Mouse (Mus musculus): ENCODE results near the gene Gli1. TPM values are rescaled to one million over a fixed set of nuclear protein-coding genes. Genes with fewer than 3 reads are reported as not detected.

Gene Gli1
- 3.7 and 4.1 TPM in 2 replicates for polyA plus RNA-seq (2016; fragmentation: Nextera tagmentation; extraction: Ambion mirVana)

- peak within 1 kb of the TSS; percentile 42 for H3K4me3 ChIP-seq
- H3K27me3 ChIP-seq = peaks cover 47% of the 10 kb centered on the region
- peak; percentile 46 for ATAC-seq (ENCODE audit: low FRiP score, low read depth)
- H3K36me3 ChIP-seq = no peaks in the 10 kb centered on the region
- peaks cover 37% of the 10 kb centered on the region for H3K4me1 ChIP-seq
- WGBS = under 1% methylated on average over 29 of the region's 29 CpGs
- H3K9me3 ChIP-seq = no peaks in the 10 kb centered on the region
- H3K4me2 ChIP-seq (replicated peaks) = peak within 1 kb of the TSS; percentile 70
- peak within 1 kb of the TSS; percentile 31; the same call in 1 of the 2 replicates for H3K27ac ChIP-seq (replicated peaks)
- peak within 1 kb of the TSS; percentile 34; the same call in 1 of the 2 replicates for H3K9ac ChIP-seq (replicated peaks)
Measured at GRCm38 (mm10) chr10:127341891-127342639, at the start of gene Gli1. Gene Gli1 (minus strand): TSS chr10:127341974.

GRCm38 (mm10) chr10:127381743-127382134 is 40.0 kb upstream of the Gli1 start:
- no peak overlapping the region for H3K27ac ChIP-seq (replicated peaks)

GRCm38 (mm10) chr10:127380767-127381742 is 39.3 kb upstream of the Gli1 start:
- ATAC-seq (ENCODE audit: low FRiP score, low read depth) = peak; percentile 82
- no peaks in the 10 kb centered on the region for H3K9me3 ChIP-seq
- WGBS = under 1% methylated on average over 30 of the region's 79 CpGs
- H3K4me2 ChIP-seq (replicated peaks) = peak overlapping the region; percentile 72
- no peaks in the 10 kb centered on the region for H3K36me3 ChIP-seq
- H3K4me3 ChIP-seq = peak overlapping the region; percentile 63
- H3K27me3 ChIP-seq = no peaks in the 10 kb centered on the region
- peak overlapping the region; percentile 89 for H3K27ac ChIP-seq (replicated peaks)
- H3K4me1 ChIP-seq = peaks cover 12% of the 10 kb centered on the region
- H3K9ac ChIP-seq (replicated peaks) = peak overlapping the region; percentile 74

More at GRCm38 (mm10) chr10:127381743-127382134, 40.0 kb upstream of the Gli1 start:
- Histone ChIP-seq H3K4me1 (peaks cover 12% of the 10 kb centered on the region), H3K4me3 (peak overlapping the region; percentile 63), H3K9ac (replicated peaks) (peak overlapping the region; percentile 74; the same call in 1 of the 2 replicates), H3K4me2 (replicated peaks) (peak overlapping the region; percentile 72), H3K9me3 (no peaks in the 10 kb centered on the region), H3K27me3 (no peaks in the 10 kb centered on the region), H3K36me3 (no peaks in the 10 kb centered on the region)
- no peak for ATAC-seq (ENCODE audit: low FRiP score, low read depth)
- WGBS = 53% methylated on average over 2 of the region's 2 CpGs

GRCm38 (mm10) chr10:127380251-127380691 is 38.5 kb upstream of the Gli1 start, which contains the start of gene R3hdm2:
Gene R3hdm2 (plus strand): TSS chr10:127380327.
- ATAC-seq (ENCODE audit: low FRiP score, low read depth) = peak; percentile 97
- Histone ChIP-seq H3K27ac (replicated peaks) (peak within 1 kb of the TSS; percentile 89), H3K9ac (replicated peaks) (peak within 1 kb of the TSS; percentile 74), H3K4me2 (replicated peaks) (peak within 1 kb of the TSS; percentile 72), H3K36me3 (no peaks in the 10 kb centered on the region), H3K4me1 (peaks cover 12% of the 10 kb centered on the region), H3K4me3 (peak within 1 kb of the TSS; percentile 63), H3K9me3 (no peaks in the 10 kb centered on the region), H3K27me3 (no peaks in the 10 kb centered on the region)
- WGBS = under 1% methylated on average over 53 of the region's 53 CpGs

- Histone ChIP-seq H3K9me3 (no peaks in the 10 kb centered on the region), H3K27me3 (no peaks in the 10 kb centered on the region), H3K9ac (replicated peaks) (0 out of 2 replicates have a peak overlapping the region, but pooled peaks have one; percentile 74), H3K4me2 (replicated peaks) (peak overlapping the region; percentile 54), H3K36me3 (no peaks in the 10 kb centered on the region), H3K4me3 (peak overlapping the region; percentile 63), H3K27ac (replicated peaks) (peak overlapping the region; percentile 89), H3K4me1 (peaks cover 9% of the 10 kb centered on the region)
- 85% methylated on average over 8 of the region's 8 CpGs for WGBS
- ATAC-seq (ENCODE audit: low FRiP score, low read depth) = no peak
Measured at GRCm38 (mm10) chr10:127379654-127380053, 37.9 kb upstream of the Gli1 start.

GRCm38 (mm10) chr10:127377700-127378099 is 35.9 kb upstream of the Gli1 start:
- ATAC-seq (ENCODE audit: low FRiP score, low read depth) = no peak
- 79% methylated on average over 3 of the region's 3 CpGs for WGBS
- no peak overlapping the region for H3K4me3 ChIP-seq
- no peaks in the 10 kb centered on the region for H3K9me3 ChIP-seq
- peaks cover 9% of the 10 kb centered on the region for H3K4me1 ChIP-seq
- H3K27ac ChIP-seq (replicated peaks) = no peak overlapping the region
- no peaks in the 10 kb centered on the region for H3K36me3 ChIP-seq
- no peak overlapping the region for H3K4me2 ChIP-seq (replicated peaks)
- H3K9ac ChIP-seq (replicated peaks) = no peak overlapping the region
- no peaks in the 10 kb centered on the region for H3K27me3 ChIP-seq

- Histone ChIP-seq H3K9me3 (no peaks in the 10 kb centered on the region), H3K27ac (replicated peaks) (no peak overlapping the region), H3K4me1 (no peaks in the 10 kb centered on the region), H3K4me2 (replicated peaks) (no peak overlapping the region), H3K36me3 (no peaks in the 10 kb centered on the region), H3K4me3 (no peak overlapping the region), H3K27me3 (no peaks in the 10 kb centered on the region), H3K9ac (replicated peaks) (no peak overlapping the region)
- WGBS = 70% methylated on average over 2 of the region's 2 CpGs
- no peak for ATAC-seq (ENCODE audit: low FRiP score, low read depth)
Measured at GRCm38 (mm10) chr10:127371023-127371422, 29.2 kb upstream of the Gli1 start.

- Histone ChIP-seq H3K4me1 (no peaks in the 10 kb centered on the region), H3K27ac (replicated peaks) (no peak within 1 kb of the TSS), H3K4me2 (replicated peaks) (no peak within 1 kb of the TSS), H3K9ac (replicated peaks) (no peak within 1 kb of the TSS), H3K9me3 (no peaks in the 10 kb centered on the region), H3K27me3 (no peaks in the 10 kb centered on the region), H3K36me3 (no peaks in the 10 kb centered on the region), H3K4me3 (no peak within 1 kb of the TSS)
- WGBS = 78% methylated on average over 22 of the region's 22 CpGs
- ATAC-seq (ENCODE audit: low FRiP score, low read depth) = no peak
Measured at GRCm38 (mm10) chr10:127369834-127370820, 28.4 kb upstream of the Gli1 start, which contains the start of gene Inhbc. Gene Inhbc (minus strand): TSS chr10:127370431.

- Histone ChIP-seq H3K36me3 (no peaks in the 10 kb centered on the region), H3K4me1 (no peaks in the 10 kb centered on the region), H3K9ac (replicated peaks) (no peak overlapping the region), H3K4me2 (replicated peaks) (no peak overlapping the region), H3K4me3 (no peak overlapping the region), H3K9me3 (no peaks in the 10 kb centered on the region), H3K27ac (replicated peaks) (no peak overlapping the region), H3K27me3 (no peaks in the 10 kb centered on the region)
- 84% methylated on average over 2 of the region's 2 CpGs for WGBS
- no peak for ATAC-seq (ENCODE audit: low FRiP score, low read depth)
Measured at GRCm38 (mm10) chr10:127368273-127368672, 26.5 kb upstream of the Gli1 start.

GRCm38 (mm10) chr10:127367116-127367515 is 25.3 kb upstream of the Gli1 start:
- H3K9ac ChIP-seq (replicated peaks) = no peak overlapping the region
- H3K36me3 ChIP-seq = no peaks in the 10 kb centered on the region
- H3K27ac ChIP-seq (replicated peaks) = no peak overlapping the region
- no peaks in the 10 kb centered on the region for H3K4me1 ChIP-seq
- H3K4me2 ChIP-seq (replicated peaks) = no peak overlapping the region
- H3K27me3 ChIP-seq = no peaks in the 10 kb centered on the region
- no peaks in the 10 kb centered on the region for H3K9me3 ChIP-seq
- ATAC-seq (ENCODE audit: low FRiP score, low read depth) = no peak
- WGBS = 65% methylated on average over 5 of the region's 5 CpGs
- no peak overlapping the region for H3K4me3 ChIP-seq

- no peaks in the 10 kb centered on the region for H3K36me3 ChIP-seq
- H3K27ac ChIP-seq (replicated peaks) = no peak overlapping the region
- no peaks in the 10 kb centered on the region for H3K27me3 ChIP-seq
- no peaks in the 10 kb centered on the region for H3K9me3 ChIP-seq
- H3K4me2 ChIP-seq (replicated peaks) = no peak overlapping the region
- no peak overlapping the region for H3K9ac ChIP-seq (replicated peaks)
- no peak for ATAC-seq (ENCODE audit: low FRiP score, low read depth)
- H3K4me1 ChIP-seq = no peaks in the 10 kb centered on the region
- 88% methylated on average over 3 of the region's 3 CpGs for WGBS
- H3K4me3 ChIP-seq = no peak overlapping the region
Measured at GRCm38 (mm10) chr10:127360714-127361113, 18.9 kb upstream of the Gli1 start.
